Mouse (Mus musculus) myocyte (in vitro differentiated cells): ENCODE results near the gene Sash1.

Experiments
- MYOD1 ChIP-seq, 3 experiments: IDR thresholded peaks; one replicate each; pipeline ENCODE4 v1.6.1; 2011; ENCODE audit warnings: control low read depth in 2 of 3, low read depth in 2 of 3, mild to moderate bottlenecking in 2 of 3, moderate library complexity in 1 of 3; ENCODE audit not compliant: insufficient read length in 2 of 3, control insufficient read depth in 1 of 3
- POLR2A ChIP-seq: IDR thresholded peaks from one replicate; pipeline ENCODE4 v1.6.1; 2011; ENCODE audit warnings: low read depth, mild to moderate bottlenecking, control low read depth, moderate library complexity; ENCODE audit not compliant: insufficient read length

- TF ChIP-seq POLR2A (no peak), MYOD1 (IDR thresholded peaks at IDR 0.05; ENCODE audit: control insufficient read depth in 1 of 3, insufficient read length in 2 of 3, low read depth in 2 of 3) (no peak)
Measured at GRCm38 (mm10) chr10:8761656-8762055, 124.2 kb downstream of the Sash1 start.
